ENCODE assay signal across 8 mouse cellular contexts in the genomic region with DNA sequence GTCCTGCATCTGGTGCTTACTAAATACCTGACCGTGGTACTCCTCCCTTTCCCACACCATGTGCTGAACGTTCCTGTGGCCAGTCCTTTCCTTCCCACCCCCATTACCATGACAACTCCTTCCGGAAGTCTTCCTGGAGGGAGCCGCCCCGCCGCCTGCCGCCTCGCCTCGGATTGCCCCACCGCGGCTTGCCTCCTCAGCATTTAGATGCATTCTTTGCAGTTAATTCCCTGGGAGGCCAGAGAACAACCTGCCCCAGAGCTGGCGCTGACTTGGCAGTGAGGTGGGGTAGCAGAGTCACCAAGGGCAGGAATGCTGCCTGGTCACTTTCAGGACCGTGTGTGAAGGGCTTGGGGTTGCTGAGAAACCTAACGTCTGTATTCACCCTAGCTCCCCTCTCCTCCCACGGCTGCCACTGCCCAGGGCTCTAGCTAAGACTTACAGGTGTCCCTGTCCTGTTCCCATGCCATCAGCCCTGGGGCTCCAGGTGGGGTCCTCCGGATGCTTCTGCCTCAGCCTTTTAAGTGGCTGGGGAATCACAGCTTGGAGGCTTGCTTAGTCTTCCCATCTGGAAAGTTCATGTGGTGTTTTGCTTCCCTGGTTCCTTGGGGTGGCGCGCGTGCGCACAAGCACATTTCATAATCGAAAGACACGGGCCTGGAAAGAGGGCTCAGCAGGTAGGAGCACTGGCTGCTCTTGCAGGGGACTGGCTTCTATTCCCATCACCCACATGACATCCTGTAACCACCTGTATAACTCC. TPM values are rescaled to one million over a fixed set of nuclear protein-coding genes. Genes with fewer than 3 reads are reported as not detected.
DNase-seq lines count a peak whose midpoint lies in the region; ATAC-seq and TF ChIP-seq lines count a peak whose summit lies in the region.

No protein-coding gene starts in this region.

- H3K4me3 ChIP-seq in E14TG2a.4 (replicated peaks; ENCODE audit: low read length), result peak overlapping the region; percentile 57
- H3K4me3 ChIP-seq in heart, embryonic 12.5 days, result 0 out of 2 replicates have a peak overlapping the region, but pooled peaks have one; percentile 1
- H3K4me3 ChIP-seq in kidney, embryonic 16.5 days (ENCODE audit: low read length), result peak overlapping the region; percentile 12; the same call in 1 of the 2 replicates

- H3K9ac ChIP-seq in heart, embryonic 12.5 days, result no peak overlapping the region
- peak overlapping the region; percentile 42 for H3K9ac ChIP-seq in kidney, embryonic 16.5 days (replicated peaks; ENCODE audit: low read length)

- H3K9me3 ChIP-seq in E14TG2a.4 (ENCODE audit: low read length), result no peaks in the 10 kb centered on the region
- no peaks in the 10 kb centered on the region for H3K9me3 ChIP-seq in heart, embryonic 12.5 days (replicated peaks)
- H3K9me3 ChIP-seq in kidney, embryonic 16.5 days (ENCODE audit: low read length), result no peaks in the 10 kb centered on the region

- no peak overlapping the region for H3K27ac ChIP-seq in heart, embryonic 12.5 days (ENCODE audit: poor library complexity, severe bottlenecking)
- H3K27ac ChIP-seq in kidney, embryonic 16.5 days (ENCODE audit: low read length), result peak overlapping the region; percentile 40

- peaks cover 59% of the 10 kb centered on the region for H3K27me3 ChIP-seq in E14TG2a.4 (ENCODE audit: insufficient read depth, low read length)
- peaks cover 38% of the 10 kb centered on the region for H3K27me3 ChIP-seq in heart, embryonic 12.5 days (replicated peaks)
- peaks cover 29% of the 10 kb centered on the region for H3K27me3 ChIP-seq in kidney, embryonic 16.5 days (ENCODE audit: insufficient read depth, low read length)

- DNase-seq in adrenal gland, adult (ENCODE audit: inconsistent age in 2 of 2, low spot score in 1 of 2), result peak; percentile 50 to 59
- no peak for DNase-seq in adrenal gland, adult 8-10 months
- peak; percentile 77 for DNase-seq in lung, postnatal 36 days
- no peak for DNase-seq in spleen, adult 12 weeks (ENCODE audit: low spot score)
- no peak for DNase-seq in left cerebral cortex, postnatal 4 days

- ATAC-seq in heart, embryonic 12.5 days (ENCODE audit: insufficient number of reproducible peaks, low FRiP score), result no peak
- peak; percentile 40; the same call in 1 of the 2 replicates for ATAC-seq in kidney, embryonic 16.5 days (ENCODE audit: low FRiP score, low TSS enrichment)

- TF ChIP-seq CTCF in E14TG2a.4 (conservative IDR thresholded peaks at IDR 0.05; ENCODE audit: low read length), result no peak

- intact Hi-C loops in left cerebral cortex, postnatal 4 days (cut with DNase I), result no loop called here

- H3K4me2 ChIP-seq in heart, embryonic 12.5 days, result peak overlapping the region; percentile 49
- peak overlapping the region; percentile 39 for H3K4me2 ChIP-seq in kidney, embryonic 16.5 days (replicated peaks; ENCODE audit: low read depth, low read length)

- H3K4me1 ChIP-seq in E14TG2a.4 (replicated peaks; ENCODE audit: low read depth, low read length), result peaks cover 89% of the 10 kb centered on the region
- H3K4me1 ChIP-seq in heart, embryonic 12.5 days (replicated peaks), result peaks cover 29% of the 10 kb centered on the region
- peaks cover 25% of the 10 kb centered on the region for H3K4me1 ChIP-seq in kidney, embryonic 16.5 days (ENCODE audit: insufficient read depth, low read length)

- WGBS in heart, embryonic 12.5 days, result 13% methylated on average over 22 of the region's 22 CpGs
- WGBS in kidney, embryonic 16.5 days, result 11% methylated on average over 22 of the region's 22 CpGs

- peaks cover 10% of the 10 kb centered on the region for H3K36me3 ChIP-seq in E14TG2a.4 (ENCODE audit: insufficient read depth, low read length)
- H3K36me3 ChIP-seq in heart, embryonic 12.5 days, result no peaks in the 10 kb centered on the region
- no peaks in the 10 kb centered on the region for H3K36me3 ChIP-seq in kidney, embryonic 16.5 days (ENCODE audit: insufficient read depth, low read length)

RNA-seq across cellular contexts. Expression of a gene that starts 4.5 kb away (rescaled TPM):
- 10 to 100 TPM in 2 of 4 experiments, 1 to 10 TPM in 2; 1.1 to 14.5 (median 6.0) TPM for total RNA-seq in adrenal gland, adult 8-10 months (2022)
- polyA plus RNA-seq in heart, embryonic 12.5 days (2016; fragmentation: Nextera tagmentation; extraction: Ambion mirVana), result 0.88 and 1.3 TPM in 2 replicates
- polyA plus RNA-seq in kidney, embryonic 16.5 days (2015; fragmentation: Nextera tagmentation; extraction: Ambion mirVana), result 1.6 TPM in 2 replicates
- total RNA-seq in left cerebral cortex, postnatal 4 days (2021), result not detected

RNA-seq across cellular contexts. Expression of a gene that starts 13.9 kb away (rescaled TPM):
- 10 to 100 TPM in 1 of 4 experiments, 1 to 10 TPM in 3; 3.1 to 10.6 (median 6.3) TPM for total RNA-seq in adrenal gland, adult 8-10 months (2022)
- 1.2 TPM in 2 replicates for polyA plus RNA-seq in heart, embryonic 12.5 days (2016; fragmentation: Nextera tagmentation; extraction: Ambion mirVana)
- polyA plus RNA-seq in kidney, embryonic 16.5 days (2015; fragmentation: Nextera tagmentation; extraction: Ambion mirVana), result 0.41 and 0.75 TPM in 2 replicates
- total RNA-seq in left cerebral cortex, postnatal 4 days (2021), result 10 to 100 TPM; 49.4 to 54.1 TPM

RNA-seq across cellular contexts. Expression of a gene that starts 34.3 kb away (rescaled TPM):
- 1 to 10 TPM in 3 of 4 experiments, under 1 TPM in 1; 0.90 to 5.9 (median 3.1) TPM for total RNA-seq in adrenal gland, adult 8-10 months (2022)
- polyA plus RNA-seq in heart, embryonic 12.5 days (2016; fragmentation: Nextera tagmentation; extraction: Ambion mirVana), result 0.42 and 0.78 TPM in 2 replicates
- polyA plus RNA-seq in kidney, embryonic 16.5 days (2015; fragmentation: Nextera tagmentation; extraction: Ambion mirVana), result 26.9 and 29.6 TPM in 2 replicates
- under 1 TPM in 1 of 2 experiments, not detected in 1; 0.46 TPM for total RNA-seq in left cerebral cortex, postnatal 4 days (2021)

Comparison
In these comparisons a context has a peak if more than half of its experiments do, and no peak if none do; other contexts are left out.
1. DNase-seq: peak in adrenal gland, adult (2 of 2) and lung, postnatal 36 days (single experiment); none in adrenal gland, adult 8-10 months (single experiment), spleen, adult 12 weeks (single experiment) and left cerebral cortex, postnatal 4 days (single experiment).
2. H3K4me3 ChIP-seq: peak in every context shown above with its lines; median percentile 57 in E14TG2a.4; 12 in kidney, embryonic 16.5 days; 1 in heart, embryonic 12.5 days.
3. RNA of a gene that starts 13.9 kb away (total RNA-seq): 49.4 to 54.1 TPM in left cerebral cortex, postnatal 4 days; 3.1 to 10.6 TPM in adrenal gland, adult 8-10 months; every median in the first group is over 4 times any median in the second.